ENCODE assay signal across 17 mouse cellular contexts in genomic region chr13:111929908-111930307, GRCm38 (mm10).
DNase-seq lines count a peak whose midpoint lies in the region; ATAC-seq and TF ChIP-seq lines count a peak whose summit lies in the region.
"Had no signal": no experiment of that assay in that cellular context is flagged by ENCODE, and none has a peak within 500 bp of the region (broad histone marks: within the 10 kb centered on the region; RNA-seq: fewer than 3 reads in every experiment).

No protein-coding gene starts in this region.

- 20% methylated on average over 1 of the region's 1 CpGs for WGBS in liver, embryonic 14.5 days (ENCODE audit: insufficient replicate concordance)
- WGBS in heart, adult 2 months, result 73% methylated on average over 1 of the region's 1 CpGs

- H3K4me2 ChIP-seq in liver, embryonic 14.5 days (ENCODE audit: low read depth), result peak overlapping the region; percentile 40; the same call in 1 of the 2 replicates
- H3K4me2 ChIP-seq: forebrain, embryonic 15.5 days; hindbrain, embryonic 14.5 days; kidney, embryonic 15.5 days; neural tube, embryonic 13.5 days had no signal

- peak; percentile 39 for DNase-seq in lung, postnatal 25 days (ENCODE audit: low spot score)
- no peak for DNase-seq in lung, postnatal 10 days
- peak; percentile 66 for DNase-seq in MEL-GATA-1-ER (ENCODE audit: extremely low read depth, low read depth)
- DNase-seq in liver, embryonic 14.5 days (ENCODE audit: low read depth in 3 of 3, low spot score in 3 of 3), result no peak
- no peak for DNase-seq in adrenal gland, adult (ENCODE audit: inconsistent age in 2 of 2, low spot score in 1 of 2)
- DNase-seq in heart, adult 2 months, result no peak
- DNase-seq: cerebellum, postnatal 25 days; layer of hippocampus, postnatal 36 days; left cerebral cortex, postnatal 4 days; lung, adult 2 months; right cerebral cortex, postnatal 25 days; thymus, postnatal 4 days had no signal

- H3K9ac ChIP-seq in liver, embryonic 14.5 days (replicated peaks), result no peak overlapping the region
- H3K9ac ChIP-seq in heart, adult 2 months (ENCODE audit: low read depth, low read length), result no peak overlapping the region
- H3K9ac ChIP-seq: forebrain, embryonic 15.5 days; hindbrain, embryonic 14.5 days; kidney, embryonic 15.5 days; neural tube, embryonic 13.5 days had no signal

- no peaks in the 10 kb centered on the region for H3K79me2 ChIP-seq in heart, adult 2 months (replicated peaks; ENCODE audit: control insufficient read depth, insufficient read depth, low read length)

- H3K4me1 ChIP-seq in liver, embryonic 14.5 days (replicated peaks; ENCODE audit: control insufficient read depth in 2 of 2, insufficient read depth in 2 of 2, low read length in 1 of 2), result peaks cover 44 to 46% of the 10 kb centered on the region in 2 experiments
- H3K4me1 ChIP-seq in heart, adult 2 months (ENCODE audit: control insufficient read depth, insufficient read depth, low read length), result no peaks in the 10 kb centered on the region
- H3K4me1 ChIP-seq: forebrain, embryonic 15.5 days; neural tube, embryonic 13.5 days had no signal

- H3K36me3 ChIP-seq in liver, embryonic 14.5 days (replicated peaks; ENCODE audit: control insufficient read depth, insufficient read depth, low read depth), result no peaks in the 10 kb centered on the region
- no peaks in the 10 kb centered on the region for H3K36me3 ChIP-seq in heart, adult 2 months (ENCODE audit: control insufficient read depth, insufficient read depth, low read length)
- H3K36me3 ChIP-seq: forebrain, embryonic 15.5 days; kidney, embryonic 15.5 days; neural tube, embryonic 13.5 days had no signal

- intact Hi-C loops in heart, adult 2 months (cut with DNase I), result no loop called here

- H3K27me3 ChIP-seq in liver, embryonic 14.5 days (ENCODE audit: control insufficient read depth, insufficient read depth, low read length), result no peaks in the 10 kb centered on the region
- H3K27me3 ChIP-seq in heart, adult 2 months (ENCODE audit: control insufficient read depth, insufficient read depth, low read length), result no peaks in the 10 kb centered on the region
- H3K27me3 ChIP-seq: forebrain, embryonic 15.5 days; kidney, embryonic 15.5 days; neural tube, embryonic 13.5 days had no signal

- no peaks in the 10 kb centered on the region for H3K9me3 ChIP-seq in liver, embryonic 14.5 days (ENCODE audit: control insufficient read depth, low read length)
- H3K9me3 ChIP-seq: forebrain, embryonic 15.5 days; kidney, embryonic 15.5 days; neural tube, embryonic 13.5 days had no signal

- TF ChIP-seq CTCF in liver, embryonic 14.5 days (IDR thresholded peaks at IDR 0.05; ENCODE audit: low read depth), result no peak
- TF ChIP-seq CTCF in heart, adult 2 months (IDR thresholded peaks at IDR 0.05), result no peak

- TF ChIP-seq POLR2A in heart, adult 2 months (IDR thresholded peaks at IDR 0.05; ENCODE audit: insufficient read depth, low read depth, low read length), result no peak

- H3K4me3 ChIP-seq in liver, embryonic 14.5 days (ENCODE audit: insufficient read depth in 1 of 2, low read depth in 2 of 2, low read length in 2 of 2), result no peak overlapping the region
- no peak overlapping the region for H3K4me3 ChIP-seq in heart, adult 2 months
- H3K4me3 ChIP-seq: forebrain, embryonic 15.5 days; kidney, embryonic 15.5 days; neural tube, embryonic 13.5 days had no signal

- no peak for ATAC-seq in liver, embryonic 14.5 days (ENCODE audit: insufficient read depth)
- peak; percentile 84; the same call in 1 of the 2 replicates for ATAC-seq in neutrophil, adult 5-6 weeks (ENCODE audit: extremely low read depth, insufficient number of reproducible peaks, low FRiP score, poor library complexity, severe bottlenecking)
- ATAC-seq: forebrain, embryonic 15.5 days had no signal

- no peak for TF ChIP-seq EP300 in liver, embryonic 14.5 days (IDR thresholded peaks at IDR 0.05; ENCODE audit: low read depth)
- TF ChIP-seq EP300 in heart, adult 2 months (IDR thresholded peaks at IDR 0.05; ENCODE audit: insufficient read depth, low read depth, low read length), result no peak

- peak overlapping the region; percentile 74 for H3K27ac ChIP-seq in liver, embryonic 14.5 days
- no peak overlapping the region for H3K27ac ChIP-seq in heart, adult 2 months
- H3K27ac ChIP-seq: forebrain, embryonic 15.5 days; hindbrain, embryonic 14.5 days; kidney, embryonic 15.5 days; neural tube, embryonic 13.5 days had no signal

Comparison
In these comparisons a context has a peak if more than half of its experiments do, and no peak if none do; other contexts are left out.
1. DNase-seq: peak in lung, postnatal 25 days (single experiment) and MEL-GATA-1-ER (single experiment); none in lung, postnatal 10 days (single experiment), liver, embryonic 14.5 days (0 of 3), adrenal gland, adult (0 of 2) and heart, adult 2 months (0 of 2).